Mouse (Mus musculus) telencephalon, adult 2 months (tissue): ENCODE measurements around the gene Rgma.

Experiments used
- DNase-seq: peaks from one replicate; pipeline ENCODE4 v3.0.0-alpha.2; 2011; ENCODE audit warnings: low read depth, low spot score

Gene Rgma

GRCm38 (mm10) chr7:73400051-73400916, 25.0 kb downstream of the Rgma start:
- no peak for DNase-seq

- no peak for DNase-seq
These were observed 26.8 kb downstream of the Rgma start for GRCm38 (mm10) chr7:73402106-73402505.

GRCm38 (mm10) chr7:73402671-73403070, 27.4 kb downstream of the Rgma start:
- DNase-seq = no peak

- no peak for DNase-seq
These were observed 28.2 kb downstream of the Rgma start for GRCm38 (mm10) chr7:73403538-73403937.

GRCm38 (mm10) chr7:73405550-73405949, 30.2 kb downstream of the Rgma start:
- no peak for DNase-seq

- no peak for DNase-seq
These were observed 36.2 kb downstream of the Rgma start for GRCm38 (mm10) chr7:73411523-73411922.

GRCm38 (mm10) chr7:73411986-73412385, 36.7 kb downstream of the Rgma start:
- no peak for DNase-seq

- no peak for DNase-seq
These were observed 37.1 kb downstream of the Rgma start for GRCm38 (mm10) chr7:73412419-73412818.

- DNase-seq = no peak
These were observed 38.9 kb downstream of the Rgma start for GRCm38 (mm10) chr7:73414192-73414591.

- no peak for DNase-seq
These were observed 44.1 kb downstream of the Rgma start for GRCm38 (mm10) chr7:73419375-73419774.

GRCm38 (mm10) chr7:73420827-73421226, 45.5 kb downstream of the Rgma start:
- DNase-seq = no peak

- no peak for DNase-seq
These were observed 46.1 kb downstream of the Rgma start for GRCm38 (mm10) chr7:73421278-73422015.

GRCm38 (mm10) chr7:73422223-73423113, 47.2 kb downstream of the Rgma start:
- peak; percentile 64 for DNase-seq

- peak; percentile 67 for DNase-seq
These were observed 47.9 kb downstream of the Rgma start for GRCm38 (mm10) chr7:73423236-73423635.

GRCm38 (mm10) chr7:73424243-73424642, 48.9 kb downstream of the Rgma start:
- peak; percentile 78 for DNase-seq

- no peak for DNase-seq
These were observed 49.4 kb downstream of the Rgma start for GRCm38 (mm10) chr7:73424705-73425104.

GRCm38 (mm10) chr7:73425451-73425850, 50.1 kb downstream of the Rgma start:
- DNase-seq = no peak

GRCm38 (mm10) chr7:73426235-73426634, 50.9 kb downstream of the Rgma start:
- DNase-seq = no peak

GRCm38 (mm10) chr7:73426752-73427386, 51.6 kb downstream of the Rgma start:
- DNase-seq = no peak

- DNase-seq = no peak
These were observed 52.5 kb downstream of the Rgma start for GRCm38 (mm10) chr7:73427794-73428193.

- no peak for DNase-seq
These were observed 53.2 kb downstream of the Rgma start for GRCm38 (mm10) chr7:73428525-73428924.
